Mouse (Mus musculus): Measurements from ENCODE around the gene Prkar1b.

The Prkar1b gene

DNA sequence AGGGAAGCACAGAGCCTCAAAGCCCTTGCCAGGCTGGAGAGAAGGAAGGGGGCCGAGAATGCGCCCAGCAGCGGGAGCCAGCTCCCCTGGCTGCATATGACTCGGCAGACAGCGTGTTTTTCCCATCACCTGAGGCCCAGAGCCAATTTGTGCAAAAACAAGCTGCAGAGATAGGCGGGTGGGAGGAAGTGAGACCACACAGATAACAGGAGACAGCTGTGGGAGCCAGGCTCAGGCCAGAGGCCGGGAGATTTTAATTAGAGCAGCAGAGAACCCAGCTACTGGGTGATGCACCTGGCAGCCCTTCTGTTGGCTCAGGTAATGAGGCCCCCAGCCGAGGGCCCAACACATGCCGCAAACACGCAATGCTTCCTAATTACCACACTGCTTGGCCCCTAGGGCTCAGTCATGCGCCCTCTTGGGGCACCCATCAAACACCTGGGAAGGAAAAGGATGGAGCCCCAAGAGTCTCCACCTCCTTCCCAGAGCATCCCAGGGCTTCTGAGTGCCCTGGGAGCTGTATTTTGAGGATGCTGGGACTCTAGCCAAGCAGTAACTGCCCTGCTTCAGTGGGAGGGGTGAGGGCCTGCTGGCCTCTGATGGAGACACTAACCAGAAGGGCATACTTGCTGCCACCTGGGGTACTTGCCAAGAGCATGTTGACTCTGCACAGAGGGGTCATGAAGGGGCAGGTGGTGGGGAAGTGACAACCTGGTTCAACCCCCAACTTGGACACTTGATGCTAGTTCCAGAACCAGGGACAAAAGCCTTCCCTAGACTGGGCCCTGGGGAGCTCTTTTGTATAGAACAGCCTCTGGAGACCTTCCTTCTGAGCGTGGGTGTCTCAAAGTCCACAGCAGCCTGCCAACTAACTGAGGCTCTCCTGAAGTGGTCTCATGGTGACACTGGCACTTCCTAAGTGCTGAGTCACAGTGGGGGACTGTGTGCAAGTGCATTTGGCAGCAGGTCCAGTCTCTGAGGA is 50.5 kb downstream of the Prkar1b start:
- DNase-seq: no peak

DNA sequence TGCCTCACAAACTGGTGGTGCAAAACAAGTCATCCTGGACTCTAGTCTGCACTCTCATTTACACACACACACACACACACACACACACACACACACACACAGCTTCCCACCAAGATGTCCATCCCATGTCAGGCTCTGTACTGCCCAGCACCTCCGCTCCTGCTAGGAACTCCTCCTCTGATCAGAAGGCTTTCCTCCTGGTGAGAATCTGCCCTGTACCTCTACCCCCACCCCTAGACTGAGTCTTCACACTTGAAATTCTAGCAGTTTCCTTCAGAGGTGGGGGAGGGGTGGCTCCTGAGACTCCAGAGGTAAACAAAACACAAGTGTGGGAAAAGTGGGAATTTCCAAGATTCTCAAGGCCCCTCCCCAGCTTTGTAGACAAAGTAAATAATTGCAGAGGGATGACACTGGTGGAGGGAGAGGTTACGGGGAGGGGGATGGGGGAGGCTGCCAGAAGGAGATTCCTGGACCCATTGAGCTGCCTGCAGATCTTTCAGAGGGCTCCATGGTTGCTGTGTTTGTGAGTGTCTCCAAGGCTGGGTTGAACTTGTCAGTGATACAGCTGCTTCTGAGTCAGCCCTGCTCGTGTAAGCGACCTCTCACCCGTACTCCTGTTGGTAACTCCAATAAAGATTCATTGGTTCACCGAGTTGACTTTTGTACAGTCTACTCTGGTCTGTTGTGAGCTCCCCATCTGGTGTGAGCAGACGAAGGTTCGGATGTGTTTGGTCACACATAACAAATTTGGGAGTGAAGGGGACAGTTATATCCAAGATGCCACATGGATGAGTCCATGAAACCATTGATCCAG is 54.3 kb downstream of the Prkar1b start:
- DNase-seq: no peak

DNA sequence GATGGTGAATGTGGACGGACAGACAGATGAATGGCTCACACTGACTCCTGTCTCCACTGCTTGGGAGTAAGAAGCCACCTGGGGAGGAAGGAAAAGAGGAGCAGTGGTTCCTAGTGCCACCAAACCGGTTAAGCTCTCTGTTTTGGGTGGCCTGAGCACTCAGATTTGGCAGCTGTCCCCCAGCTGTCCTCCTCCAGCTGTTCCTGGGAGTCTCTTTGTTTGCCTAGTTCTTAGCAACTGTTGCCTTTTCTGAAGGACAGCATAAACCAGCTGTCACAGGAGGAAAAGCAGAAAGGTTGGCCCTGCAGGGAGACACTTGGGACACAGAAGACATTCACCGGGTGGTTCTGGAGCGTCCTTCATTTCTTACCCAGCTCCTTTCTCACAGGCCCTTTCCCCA is 56.3 kb downstream of the Prkar1b start:
- DNase-seq: no peak

DNA sequence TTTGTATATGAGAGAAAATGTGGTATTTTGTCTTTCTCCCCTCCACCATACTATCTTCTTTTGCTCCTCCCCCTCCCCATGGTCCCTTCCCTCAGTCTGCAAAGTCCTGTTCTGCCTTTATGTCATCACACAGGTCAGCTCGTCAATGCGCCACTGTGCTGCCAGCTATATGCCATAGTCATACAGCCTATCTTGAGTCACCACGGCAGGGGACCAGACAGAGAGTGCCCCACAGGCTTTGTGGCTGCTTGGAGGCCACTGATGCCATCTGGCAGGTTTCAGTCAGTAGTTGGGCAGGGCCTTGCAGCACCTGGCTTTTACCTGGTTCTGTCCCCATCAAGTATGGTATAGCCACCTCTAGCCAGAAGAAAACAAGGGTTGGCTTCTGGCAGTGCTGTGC is 58.1 kb downstream of the Prkar1b start:
- no peak for DNase-seq

DNA sequence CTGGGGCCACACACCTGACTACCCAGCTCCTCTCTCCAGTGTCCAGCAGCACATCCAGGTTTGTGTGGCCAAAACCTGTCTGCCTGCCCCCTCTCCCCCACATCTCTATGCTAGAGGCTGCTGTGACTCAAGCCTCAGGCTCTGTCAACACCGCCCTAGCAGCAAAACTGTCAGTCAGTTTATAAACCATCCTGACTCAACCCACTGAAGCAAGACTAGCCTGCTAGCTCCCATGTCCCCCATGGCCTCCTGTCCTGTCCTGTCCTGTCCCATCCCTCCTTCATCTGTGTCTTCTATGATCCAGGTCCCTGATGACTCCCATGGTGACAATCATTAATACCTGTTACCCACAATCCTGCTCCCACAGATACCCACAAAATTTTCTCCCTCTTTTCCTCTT is 59.6 kb downstream of the Prkar1b start:
- DNase-seq: no peak

DNA sequence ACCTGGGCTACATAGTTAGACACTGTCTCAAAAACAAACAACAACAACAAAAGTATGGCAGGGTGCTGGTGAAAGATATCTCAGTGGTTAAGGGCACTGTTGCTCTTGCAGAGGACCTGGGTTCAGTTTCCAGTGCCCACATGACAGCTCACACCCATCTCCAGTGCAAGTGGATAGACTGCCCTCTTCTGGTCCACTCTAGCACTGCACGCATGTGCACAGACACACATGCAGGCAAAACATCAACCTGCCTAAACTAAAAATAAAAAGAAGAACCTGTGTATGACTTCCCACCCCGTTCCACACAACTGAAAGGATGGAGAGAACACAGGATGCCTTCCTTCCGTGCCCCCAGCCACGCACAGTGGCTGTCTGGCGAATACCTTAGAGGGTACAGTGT is 61.6 kb downstream of the Prkar1b start:
- no peak for DNase-seq

DNA sequence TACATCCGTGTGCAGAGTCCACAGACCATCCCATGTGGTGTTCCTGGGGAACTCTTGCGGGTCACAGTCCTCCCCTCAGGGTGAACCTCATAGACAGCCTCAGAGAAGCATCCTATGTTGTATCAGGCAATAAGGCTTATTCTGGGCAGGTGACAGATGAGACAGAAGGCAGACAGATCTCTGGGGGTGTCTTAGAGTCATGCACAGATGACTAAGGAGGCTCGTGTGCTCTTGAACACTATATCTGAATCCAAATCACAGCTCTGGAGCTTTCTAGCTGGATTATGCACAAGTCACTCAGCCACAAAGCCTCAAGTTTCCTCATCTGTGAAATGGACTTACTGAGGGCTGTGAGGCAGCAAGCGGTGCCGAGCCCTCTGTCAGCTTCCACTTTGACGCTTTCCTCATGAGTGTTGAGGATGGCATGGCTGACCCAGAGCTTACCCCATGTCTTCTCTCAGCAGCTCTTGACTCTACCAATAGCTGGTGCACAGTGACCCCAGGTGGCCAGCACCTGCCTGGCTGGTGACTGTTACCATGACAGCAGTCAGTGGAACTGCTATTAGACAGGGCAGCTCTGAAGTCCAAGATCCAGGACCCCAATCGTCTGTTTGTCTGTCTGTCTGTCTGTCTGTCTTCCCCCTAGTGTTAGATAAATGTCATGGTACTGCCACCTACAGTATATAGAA is 64.8 kb downstream of the Prkar1b start:
- DNase-seq: peak; percentile 42

DNA sequence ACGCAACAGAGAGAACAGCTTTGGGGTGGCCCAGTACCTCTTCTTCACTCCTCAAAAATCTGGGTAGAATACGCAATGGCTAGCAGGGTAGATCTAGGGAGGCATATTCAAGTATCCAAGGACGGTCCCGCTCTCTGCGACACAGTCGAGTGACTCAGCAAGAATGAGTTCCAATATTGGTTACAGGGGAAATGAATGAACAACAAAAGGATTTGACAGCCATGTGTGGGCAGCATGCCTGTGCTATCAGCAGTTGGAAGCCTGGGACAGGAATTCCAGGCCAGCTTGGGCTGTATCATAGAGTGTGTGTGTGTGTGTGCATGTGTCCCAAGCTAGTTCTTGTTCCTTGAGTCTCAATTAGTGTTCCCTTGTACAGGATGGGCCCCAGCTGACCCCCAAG is 65.5 kb downstream of the Prkar1b start:
- DNase-seq: no peak

DNA sequence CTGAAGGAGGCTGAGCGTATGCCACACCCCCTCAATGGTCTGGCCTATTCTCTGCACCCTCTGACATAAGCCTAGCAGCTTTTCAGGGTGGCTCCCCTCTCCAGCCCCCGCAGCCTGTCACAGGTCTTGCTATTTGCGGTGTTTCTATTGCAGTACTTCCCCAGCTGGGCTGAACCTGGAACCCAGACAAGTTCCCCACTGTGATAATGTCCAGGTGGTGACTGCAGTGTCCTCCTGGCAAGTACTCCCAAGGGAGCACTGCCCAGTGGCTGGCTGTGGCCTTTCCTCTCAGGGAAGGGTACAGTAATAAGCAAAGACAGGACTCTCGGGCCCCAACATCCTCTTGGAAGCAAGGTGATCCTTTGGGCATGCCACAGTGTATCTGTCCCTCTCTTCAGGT is 66.0 kb downstream of the Prkar1b start:
- DNase-seq: no peak

DNA sequence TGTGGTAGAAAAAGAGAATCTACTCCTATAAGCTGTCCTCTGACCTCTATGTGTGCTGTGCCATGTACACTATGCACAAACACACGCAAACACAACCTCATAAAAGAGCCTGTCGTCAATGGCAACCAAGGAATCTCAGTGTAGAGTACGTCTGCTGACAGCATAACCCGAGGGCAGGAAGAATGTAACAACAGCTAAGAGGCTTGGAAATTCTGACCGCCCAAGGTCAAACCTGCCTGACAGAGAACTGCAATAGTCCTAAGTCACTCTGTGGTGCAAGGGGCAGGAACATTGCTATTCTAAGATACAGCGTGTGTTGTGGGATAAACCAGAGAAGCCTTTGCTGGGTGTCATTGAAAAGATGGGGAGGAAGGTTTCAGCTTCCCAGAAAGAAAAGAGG is 68.4 kb downstream of the Prkar1b start:
- no peak for DNase-seq

DNA sequence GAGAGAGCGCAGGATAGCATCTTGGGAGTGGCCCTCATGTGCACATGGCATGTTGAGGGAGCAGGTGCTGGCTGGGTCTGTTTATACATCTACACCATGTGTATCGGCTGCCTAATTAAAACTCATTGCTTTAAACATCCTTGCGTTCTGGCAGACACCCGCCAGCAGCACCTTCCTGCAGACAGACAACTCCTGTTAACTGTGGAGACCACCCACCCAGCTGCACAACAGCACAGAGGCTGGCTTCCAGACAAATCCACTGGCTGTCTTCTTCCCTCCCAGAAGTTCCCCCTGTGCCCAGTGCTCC is 71.7 kb downstream of the Prkar1b start:
- DNase-seq: peak; percentile 65

DNA sequence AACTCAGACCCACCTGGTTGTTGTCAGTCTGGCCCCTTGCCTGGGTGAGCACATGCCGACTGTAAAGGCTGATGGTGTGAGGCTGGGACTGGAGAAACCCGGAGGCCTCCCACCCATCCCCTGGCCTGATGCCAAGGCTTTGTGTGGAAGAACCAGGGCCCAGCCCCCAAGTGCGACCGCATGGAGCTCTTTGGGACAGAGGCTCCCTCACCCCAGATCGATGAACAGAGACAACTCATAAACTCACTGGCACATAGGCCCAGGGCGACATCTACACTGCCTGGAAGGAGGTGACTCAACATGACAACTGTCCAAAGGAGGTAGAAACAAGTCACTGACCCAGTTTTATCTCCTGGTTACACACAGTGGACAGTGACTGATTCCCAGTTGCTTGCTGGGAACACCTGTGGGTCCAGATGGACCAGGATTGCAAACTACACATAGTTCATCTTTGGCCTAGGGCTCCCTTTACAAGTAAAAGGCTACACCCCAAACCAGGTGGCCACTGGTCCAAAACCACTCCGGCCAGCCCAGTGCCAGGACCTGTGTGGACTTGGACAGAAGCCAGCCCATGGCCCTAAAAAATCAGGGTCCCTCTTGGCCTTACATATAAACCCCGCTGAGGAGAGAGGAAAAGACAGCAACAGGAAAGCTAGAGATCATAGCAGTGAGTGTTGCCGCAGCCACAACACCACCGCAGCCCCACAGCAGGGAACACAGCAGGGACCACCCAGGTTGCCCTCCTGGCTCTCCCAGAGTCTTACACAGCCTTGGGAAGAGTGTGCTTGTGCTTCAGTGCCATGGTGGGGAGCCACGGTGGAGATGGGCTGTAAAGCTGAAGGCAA is 72.3 kb downstream of the Prkar1b start:
- peak; percentile 72 for DNase-seq

DNA sequence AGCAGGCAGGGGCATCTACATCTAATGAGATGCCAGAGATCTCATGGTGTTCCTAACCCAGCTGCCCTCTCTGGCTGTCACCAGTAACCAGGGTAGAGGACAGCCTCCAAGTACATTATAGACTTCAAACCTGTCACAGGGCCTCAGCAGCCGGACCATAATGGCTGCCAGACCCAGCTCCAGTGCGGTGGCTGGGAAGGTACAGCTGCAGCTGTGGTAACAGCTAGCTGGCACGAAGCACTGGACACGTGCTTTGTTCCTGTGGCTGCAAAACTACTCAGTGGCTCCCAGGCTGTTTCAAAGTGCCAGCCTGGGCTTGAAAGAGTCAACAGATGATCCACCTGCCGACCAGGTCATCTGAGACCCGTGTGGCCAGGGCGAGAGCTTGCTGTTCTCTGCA is 73.4 kb downstream of the Prkar1b start:
- no peak for DNase-seq

DNA sequence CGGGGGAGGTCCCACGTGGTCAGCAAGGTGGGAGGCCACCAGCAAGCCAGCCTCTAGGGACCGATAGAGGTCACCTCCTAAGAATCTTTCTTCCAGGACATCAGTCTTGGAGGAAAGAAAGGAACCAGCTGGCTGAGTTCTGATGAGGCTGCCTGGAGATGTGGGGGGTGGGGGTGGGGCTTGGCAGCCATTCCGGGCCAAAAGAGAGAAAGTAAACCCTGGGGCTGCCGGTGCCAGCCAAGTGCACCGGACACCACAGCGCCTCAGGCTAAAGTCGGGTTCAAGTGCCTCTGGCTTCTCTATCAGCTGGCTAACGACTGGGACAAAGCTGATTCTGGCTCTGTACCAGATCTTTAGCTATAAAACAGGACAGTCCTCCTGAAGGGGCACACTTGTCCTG is 74.0 kb downstream of the Prkar1b start:
- peak; percentile 26 for DNase-seq

DNA sequence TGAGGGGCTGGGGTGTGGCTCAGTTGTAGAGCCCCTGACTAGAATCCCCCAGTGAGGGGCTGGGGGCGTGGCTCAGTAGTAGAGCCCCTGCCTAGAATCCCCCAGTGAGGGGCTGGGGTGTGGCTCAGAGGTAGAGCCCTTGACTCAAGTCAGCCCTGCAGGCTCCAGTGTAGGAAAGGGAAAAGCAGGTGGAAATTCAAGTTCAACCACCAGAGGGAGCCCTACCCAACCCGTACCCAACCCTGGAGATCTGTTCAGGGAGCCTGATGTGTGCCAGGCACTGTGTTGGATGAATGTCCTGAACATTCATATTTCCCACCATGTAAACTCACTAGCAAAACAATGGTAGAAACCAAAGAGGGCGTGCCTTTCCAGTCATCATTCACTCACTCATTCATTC is 74.7 kb downstream of the Prkar1b start:
- DNase-seq: peak; percentile 66

DNA sequence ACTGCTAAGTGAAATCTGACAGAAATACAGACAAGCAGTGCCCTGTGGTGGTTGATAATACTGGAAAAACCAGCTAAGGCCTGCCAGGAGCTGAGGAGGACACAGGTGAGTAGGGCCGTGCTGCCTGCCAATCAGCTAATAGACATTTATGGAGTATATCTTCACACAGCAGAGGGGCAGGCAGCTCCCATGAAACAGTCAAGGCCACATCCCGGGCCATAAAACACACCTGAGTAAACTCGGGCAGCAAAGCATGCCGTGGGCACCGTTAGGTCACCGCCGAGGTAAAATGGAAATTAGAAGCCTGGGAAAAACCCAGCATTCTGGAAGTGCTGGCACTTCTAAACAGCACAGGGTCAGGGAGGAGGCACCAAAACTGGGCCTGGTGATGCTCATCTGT is 75.8 kb downstream of the Prkar1b start:
- no peak for DNase-seq

DNA sequence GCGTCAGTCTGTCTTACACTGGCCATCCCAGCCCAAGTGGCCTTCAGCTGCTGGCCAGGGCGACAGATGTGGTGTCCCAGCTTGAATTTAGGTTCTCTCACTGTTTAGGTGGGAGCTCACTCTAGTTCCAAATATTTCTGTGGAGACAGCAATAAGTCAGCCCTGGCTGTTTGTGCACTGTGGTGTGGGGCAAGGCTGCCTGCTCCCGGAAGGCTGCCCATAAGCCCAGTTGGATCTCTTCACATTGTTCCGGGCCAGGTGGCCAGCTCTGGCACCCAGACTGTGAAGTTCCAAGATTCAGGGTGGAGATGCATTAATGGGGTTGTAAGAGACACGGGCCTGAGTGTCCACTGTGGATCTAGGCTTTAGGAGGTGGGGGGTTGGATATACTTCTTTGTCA is 76.9 kb downstream of the Prkar1b start:
- DNase-seq: no peak

DNA sequence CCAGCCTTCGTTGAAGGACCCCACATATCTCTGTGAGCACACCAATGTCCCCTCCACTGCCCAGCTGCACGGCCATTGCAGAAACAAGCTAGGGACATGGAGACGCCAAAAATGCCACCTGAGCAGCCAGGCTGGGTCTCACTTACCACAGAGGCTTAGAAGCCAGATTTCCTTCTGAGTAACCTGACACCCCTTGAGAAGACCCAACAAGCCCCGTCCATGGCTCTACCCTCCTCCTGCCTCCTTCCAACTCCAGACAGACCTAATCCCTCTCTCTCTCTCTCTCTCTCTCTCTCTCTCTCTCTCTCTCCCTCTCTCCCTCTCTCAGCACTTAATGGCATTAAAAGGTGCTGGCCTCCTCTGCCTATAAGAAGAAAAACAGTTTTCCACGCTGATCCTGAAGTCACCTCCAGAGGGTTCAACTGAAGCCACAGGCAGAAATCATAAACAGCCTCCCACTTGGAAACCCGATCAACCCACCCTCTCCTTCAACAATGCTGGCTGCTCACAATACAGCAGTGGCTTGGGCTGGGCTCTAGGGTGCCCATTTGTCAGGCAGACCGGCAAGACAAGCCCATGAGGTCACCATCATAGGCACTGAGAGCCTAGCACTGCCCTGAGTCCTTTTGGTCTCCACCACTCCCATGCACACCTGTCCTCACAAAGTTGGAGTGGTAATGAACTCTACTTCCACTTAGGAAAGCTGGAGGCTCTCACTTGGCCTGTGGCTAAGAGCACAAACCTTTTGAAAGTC is 82.8 kb downstream of the Prkar1b start:
- no peak for DNase-seq

DNA sequence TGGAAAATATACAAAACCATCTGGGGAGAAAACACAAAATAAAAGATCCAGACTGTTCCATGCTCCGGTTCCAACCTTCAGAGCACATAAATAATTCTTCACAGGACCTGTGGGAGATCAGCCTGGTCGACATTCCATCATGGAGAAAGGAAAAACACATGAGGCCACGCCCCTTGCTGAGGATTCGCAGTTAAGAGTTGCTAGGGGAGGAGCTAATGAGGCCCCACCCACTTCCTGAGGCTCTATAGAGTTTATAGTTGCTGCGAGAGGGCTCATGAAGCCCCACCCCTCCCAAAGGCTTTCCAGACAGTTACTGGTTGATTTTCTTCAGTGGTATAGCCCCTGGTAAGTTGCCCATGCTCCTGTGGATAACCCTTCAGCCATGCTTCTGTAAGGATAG is 85.2 kb downstream of the Prkar1b start:
- DNase-seq: peak; percentile 26

DNA sequence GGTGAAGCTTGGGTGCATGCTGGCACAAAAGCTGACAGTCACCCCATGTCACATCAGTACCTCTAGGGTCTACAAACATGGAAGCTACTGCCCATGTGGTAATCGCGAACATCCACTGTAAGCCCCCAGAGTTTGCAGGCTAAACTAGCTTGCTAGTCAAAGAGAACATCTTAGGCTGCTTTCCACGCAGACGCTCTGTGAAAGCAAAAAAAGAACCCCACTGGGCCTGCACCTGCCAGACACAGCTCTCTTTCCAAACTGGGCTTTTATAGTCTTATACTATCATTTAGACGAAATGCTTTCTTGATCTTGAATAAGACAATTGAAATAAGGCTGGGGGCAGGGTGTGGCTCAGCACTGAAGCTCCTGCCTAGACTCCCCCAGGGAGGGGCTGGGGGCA is 88.1 kb downstream of the Prkar1b start:
- DNase-seq: no peak

DNA sequence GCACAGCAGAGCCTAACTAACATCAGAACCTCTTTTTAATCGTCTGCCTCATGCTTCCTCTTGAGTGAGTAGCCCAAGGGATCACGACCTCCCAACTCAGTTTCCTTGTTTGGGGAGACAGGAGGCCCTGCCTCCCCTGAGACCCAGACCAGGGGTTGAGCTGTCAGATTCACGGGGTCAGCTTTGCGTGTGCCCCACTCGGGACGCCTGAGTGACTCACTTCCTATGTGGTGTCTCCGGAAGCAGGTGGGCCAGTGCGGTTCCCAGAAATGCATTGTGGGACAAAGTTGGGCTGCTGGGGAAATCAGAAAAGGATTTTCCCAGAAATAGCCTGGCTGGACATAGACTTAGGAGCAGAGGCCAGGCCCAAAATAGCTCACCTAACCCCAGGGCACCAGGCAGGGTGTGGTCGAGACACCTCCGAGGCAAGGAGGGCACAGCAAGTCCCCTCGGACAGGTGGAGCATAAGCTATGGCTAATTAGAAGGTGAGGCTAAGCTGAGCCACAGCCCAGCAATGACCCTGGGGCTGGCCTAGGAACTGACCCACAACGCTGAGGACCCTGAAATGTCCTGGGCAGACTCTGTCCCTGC is 89.2 kb downstream of the Prkar1b start:
- DNase-seq: no peak

DNA sequence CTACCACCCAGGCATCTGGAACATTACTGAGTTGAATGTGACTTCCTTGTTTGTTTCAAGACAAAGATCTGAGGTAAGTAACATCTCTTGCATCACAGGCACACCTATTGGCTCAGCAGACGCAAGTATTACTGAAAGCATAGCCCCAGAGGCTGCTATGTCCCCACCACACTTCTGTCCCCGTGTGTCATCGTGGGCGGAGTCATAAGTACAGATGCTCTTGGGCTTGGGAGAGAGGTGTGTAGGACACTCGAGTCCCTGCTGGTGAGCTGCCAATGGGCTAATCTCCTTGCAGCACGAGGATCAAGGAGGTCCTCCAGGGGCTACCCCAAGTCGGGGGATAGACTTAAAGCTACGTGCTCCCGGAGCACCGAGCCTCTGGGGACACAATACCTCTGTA is 96.6 kb downstream of the Prkar1b start:
- no peak for DNase-seq

Measured in retina, postnatal 1 day (tissue).